Mouse (Mus musculus) olfactory bulb, adult 2 months (tissue): Measurements from ENCODE around the gene Ercc2.

ENCODE experiments used
- CTCF ChIP-seq: fragments of 200-500 bp; IDR thresholded peaks from 2 replicates; pipeline ENCODE4 v1.5.1; 2012; ENCODE audit warnings: low read depth, mild to moderate bottlenecking, low read length, moderate library complexity; ENCODE audit not compliant: insufficient read depth
- POLR2A ChIP-seq: fragments of 200-500 bp; IDR thresholded peaks from 2 replicates; pipeline ENCODE4 v1.6.1; 2012; ENCODE audit warnings: mild to moderate bottlenecking, low read depth, low read length, moderate library complexity; ENCODE audit not compliant: insufficient read depth

GRCm38 (mm10) chr7:19335583-19335982 lies 46.2 kb upstream of the Ercc2 start:
- TF ChIP-seq POLR2A (no peak), CTCF (no peak)
